Mouse (Mus musculus): Measurements from ENCODE around the gene Rbm8a.

DNA sequence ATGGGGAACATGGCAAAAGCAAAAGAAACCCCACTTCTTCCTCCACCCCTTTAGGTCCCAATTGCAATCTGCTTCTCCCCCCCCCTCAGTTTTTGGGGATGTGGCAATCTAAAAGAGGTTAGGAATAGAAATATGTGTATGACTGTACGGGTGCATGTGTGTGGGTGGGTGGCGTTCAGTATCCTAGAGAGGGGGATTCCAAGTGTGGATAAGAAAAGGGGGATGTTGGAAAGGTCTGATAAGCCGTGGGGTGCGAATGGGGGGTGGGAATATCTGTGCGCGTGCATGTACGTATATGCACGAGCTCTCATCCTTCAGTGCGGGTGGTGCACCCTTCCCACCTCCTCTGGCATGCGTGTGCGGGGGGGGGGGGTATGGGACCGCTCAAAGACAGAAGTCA is 32.9 kb upstream of the Rbm8a start:
- TF ChIP-seq TAL1 (conservative IDR thresholded peaks at IDR 0.05; ENCODE audit: low read depth, low read length), result no peak
- TF ChIP-seq CTCF (IDR thresholded peaks at IDR 0.05; ENCODE audit: low read depth, low read length), result no peak

Measured in G1E (cell line).